Mouse (Mus musculus) neural tube, embryonic 11.5 days (tissue): ENCODE data around the gene Spns2. TPM values are rescaled to one million over a fixed set of nuclear protein-coding genes. Genes with fewer than 3 reads are reported as not detected.
"Not testable (repeated sequence)": the region's sequence is repeated elsewhere in the genome, so short reads cannot be mapped to it uniquely, and the experiment has no call there.

Experiments
- ATAC-seq: fragments of 200-750 bp; cut with Nextera tagmentation; 2 replicates; pipeline ENCODE4 v1.8.0; 2017; ENCODE audit warnings: moderate number of reproducible peaks, mild to moderate bottlenecking, moderate TSS enrichment, moderate library complexity; ENCODE audit not compliant: insufficient read depth, low FRiP score, low TSS enrichment
- DNase-seq: peaks from one replicate; pipeline ENCODE4 v3.0.0-alpha.2; 2015; ENCODE audit warnings: low spot score
- H3K27ac ChIP-seq: fragments of 300-500 bp; sonication (generic); 2 replicates; pipeline ENCODE4 v1.5.1; 2014; ENCODE audit warnings: low read depth, mild to moderate bottlenecking, low read length
- H3K27me3 ChIP-seq: fragments of 300-500 bp; sonication (generic); 2 replicates; pipeline ENCODE4 v1.6.1; 2014; ENCODE audit warnings: mild to moderate bottlenecking, low read length, mixed read lengths; ENCODE audit not compliant: control insufficient read depth, insufficient read depth
- H3K36me3 ChIP-seq: fragments of 300-500 bp; sonication (generic); 2 replicates; pipeline ENCODE4 v1.6.1; 2014; ENCODE audit warnings: mild to moderate bottlenecking, low read length, moderate library complexity, mixed read lengths; ENCODE audit not compliant: control insufficient read depth, insufficient read depth
- H3K4me1 ChIP-seq: fragments of 300-500 bp; sonication (generic); 2 replicates; pipeline ENCODE4 v1.6.1; 2014; ENCODE audit warnings: low read length, mixed read lengths; ENCODE audit not compliant: control insufficient read depth, insufficient read depth
- H3K4me2 ChIP-seq: fragments of 300-500 bp; sonication (generic); 2 replicates; pipeline ENCODE4 v1.6.1; 2014; ENCODE audit warnings: low read depth, mild to moderate bottlenecking, moderate library complexity
- H3K4me3 ChIP-seq: fragments of 300-500 bp; sonication (generic); 2 replicates; pipeline ENCODE4 v1.5.1; 2014; ENCODE audit warnings: low read depth, low read length
- H3K9ac ChIP-seq: fragments of 300-500 bp; sonication (generic); 2 replicates; pipeline ENCODE4 v1.6.1; 2014; ENCODE audit warnings: mild to moderate bottlenecking, low read length
- H3K9me3 ChIP-seq: fragments of 300-500 bp; sonication (generic); 2 replicates; pipeline ENCODE4 v1.6.1; 2016; ENCODE audit warnings: low read length; ENCODE audit not compliant: control insufficient read depth
- WGBS: fragments of 180-500 bp; shearing (Covaris S2); extraction: QIAGEN DNeasy Blood & Tissue Kit; methylation state at CpG from one replicate; pipeline ENCODE4 v1.1.7; 2014; 5-methylcytosine and 5-hydroxymethylcytosine counted together
- polyA plus RNA-seq: library from polyadenylated mRNA; unstranded; fragments of >200 nt; fragmentation: Nextera tagmentation; extraction: Ambion mirVana; gene quantifications from 2 replicates; pipeline ENCODE4 v1.2.1, GENCODE M21; 2014

Spns2 gene
- polyA plus RNA-seq, 1 experiment from 2014 or later: 7.1 TPM

GRCm38 (mm10) chr11:72446311-72447105 lies 43.2 kb downstream of the Spns2 start:
- H3K36me3 ChIP-seq: peaks cover 60% of the 10 kb centered on the region
- no peaks in the 10 kb centered on the region for H3K27me3 ChIP-seq

GRCm38 (mm10) chr11:72440965-72441664 lies 48.6 kb downstream of the Spns2 start, which contains the start of gene Mybbp1a:
Gene Mybbp1a (plus strand): TSS chr11:72441355.
- Histone ChIP-seq H3K9ac (peak within 1 kb of the TSS; percentile 84), H3K9me3 (no peaks in the 10 kb centered on the region), H3K4me3 (peak within 1 kb of the TSS; percentile 83), H3K4me1 (peaks cover 6% of the 10 kb centered on the region), H3K36me3 (peaks cover 25% of the 10 kb centered on the region), H3K27me3 (no peaks in the 10 kb centered on the region), H3K27ac (peak within 1 kb of the TSS; percentile 90), H3K4me2 (peak within 1 kb of the TSS; percentile 88)
- ATAC-seq: peak; percentile 91
- WGBS: under 1% methylated on average over 46 of the region's 46 CpGs
- DNase-seq: peak; percentile 98

More at GRCm38 (mm10) chr11:72446311-72447105, 43.2 kb downstream of the Spns2 start:
- WGBS: 91% methylated on average over 6 of the region's 6 CpGs
- ATAC-seq (no peak), DNase-seq (peak; percentile 53)
- H3K4me2 ChIP-seq: no peak overlapping the region
- H3K27ac ChIP-seq: no peak overlapping the region
- no peak overlapping the region for H3K4me3 ChIP-seq
- H3K9me3 ChIP-seq: no peaks in the 10 kb centered on the region
- H3K4me1 ChIP-seq: peaks cover 6% of the 10 kb centered on the region
- H3K9ac ChIP-seq: no peak overlapping the region

GRCm38 (mm10) chr11:72440597-72440964 lies 49.1 kb downstream of the Spns2 start:
- not testable (repeated sequence) for H3K27me3 ChIP-seq, H3K4me1 ChIP-seq, DNase-seq, ATAC-seq, H3K9me3 ChIP-seq
- Histone ChIP-seq H3K9ac (peak overlapping the region; percentile 84), H3K27ac (peak overlapping the region; percentile 90), H3K36me3 (peaks cover 21% of the 10 kb centered on the region), H3K4me2 (peak overlapping the region; percentile 88), H3K4me3 (peak overlapping the region; percentile 83)
- 47% methylated on average over 6 of the region's 6 CpGs for WGBS

- WGBS: 65% methylated on average over 4 of the region's 4 CpGs
- Histone ChIP-seq H3K27me3 (no peaks in the 10 kb centered on the region), H3K9me3 (no peaks in the 10 kb centered on the region), H3K27ac (no peak overlapping the region), H3K36me3 (peaks cover 3% of the 10 kb centered on the region; the same call in 1 of the 2 replicates), H3K4me1 (peaks cover 6% of the 10 kb centered on the region), H3K4me3 (no peak overlapping the region), H3K4me2 (no peak overlapping the region), H3K9ac (no peak overlapping the region)
- DNase-seq: no peak
- no peak for ATAC-seq
Observed at GRCm38 (mm10) chr11:72438411-72438810, 51.3 kb downstream of the Spns2 start.

GRCm38 (mm10) chr11:72436756-72437650 lies 52.7 kb downstream of the Spns2 start:
- Histone ChIP-seq H3K9ac (no peak overlapping the region), H3K9me3 (no peaks in the 10 kb centered on the region), H3K27me3 (no peaks in the 10 kb centered on the region), H3K36me3 (no peaks in the 10 kb centered on the region), H3K4me3 (no peak overlapping the region), H3K4me2 (no peak overlapping the region), H3K27ac (no peak overlapping the region), H3K4me1 (peaks cover under 1% of the 10 kb centered on the region)
- DNase-seq: no peak
- 86% methylated on average over 16 of the region's 16 CpGs for WGBS
- no peak for ATAC-seq

- H3K27ac ChIP-seq: no peak overlapping the region
- DNase-seq: no peak
- no peaks in the 10 kb centered on the region for H3K36me3 ChIP-seq
- H3K4me1 ChIP-seq: no peaks in the 10 kb centered on the region
- H3K4me2 ChIP-seq: no peak overlapping the region
- no peaks in the 10 kb centered on the region for H3K9me3 ChIP-seq
- no peak overlapping the region for H3K4me3 ChIP-seq
- no peaks in the 10 kb centered on the region for H3K27me3 ChIP-seq
- no peak for ATAC-seq
- H3K9ac ChIP-seq: no peak overlapping the region
- WGBS: 76% methylated on average over 5 of the region's 5 CpGs
Observed at GRCm38 (mm10) chr11:72436271-72436670, 53.4 kb downstream of the Spns2 start.

GRCm38 (mm10) chr11:72435694-72436045 lies 54.0 kb downstream of the Spns2 start:
- no peaks in the 10 kb centered on the region for H3K36me3 ChIP-seq
- no peak overlapping the region for H3K9ac ChIP-seq
- no peaks in the 10 kb centered on the region for H3K27me3 ChIP-seq
- no peaks in the 10 kb centered on the region for H3K4me1 ChIP-seq
- H3K9me3 ChIP-seq: no peaks in the 10 kb centered on the region
- peak; percentile 2 for DNase-seq
- no peak overlapping the region for H3K4me2 ChIP-seq
- no peak overlapping the region for H3K4me3 ChIP-seq
- WGBS: 57% methylated on average over 2 of the region's 2 CpGs
- ATAC-seq: no peak
- H3K27ac ChIP-seq: no peak overlapping the region

GRCm38 (mm10) chr11:72434963-72435693 lies 54.6 kb downstream of the Spns2 start, which contains the start of gene Ggt6:
Gene Ggt6 (plus strand): TSS chr11:72435526.
- Histone ChIP-seq H3K9me3 (no peaks in the 10 kb centered on the region), H3K4me2 (no peak within 1 kb of the TSS), H3K27me3 (no peaks in the 10 kb centered on the region), H3K4me1 (no peaks in the 10 kb centered on the region), H3K9ac (no peak within 1 kb of the TSS), H3K4me3 (no peak within 1 kb of the TSS), H3K36me3 (no peaks in the 10 kb centered on the region), H3K27ac (no peak within 1 kb of the TSS)
- WGBS: 71% methylated on average over 11 of the region's 11 CpGs
- DNase-seq (no peak), ATAC-seq (no peak)
